Mouse (Mus musculus): ENCODE results near the gene Lypd6. TPM values are rescaled to one million over a fixed set of nuclear protein-coding genes. Genes with fewer than 3 reads are reported as not detected.

Gene Lypd6
- polyA plus RNA-seq, 1 experiment from 2014 or later = 0.28 TPM

GRCm38 (mm10) chr2:50103850-50104503 lies 37.7 kb downstream of the Lypd6 start:
- H3K27ac ChIP-seq (ENCODE audit: low read depth) = no peak overlapping the region
- no peaks in the 10 kb centered on the region for H3K36me3 ChIP-seq (replicated peaks; ENCODE audit: insufficient read depth, low read length)
- TF ChIP-seq EP300 (IDR thresholded peaks at IDR 0.05; ENCODE audit: low read depth) = no peak
- no peak for TF ChIP-seq CTCF (IDR thresholded peaks at IDR 0.05; ENCODE audit: low read depth)
- no peak overlapping the region for H3K4me2 ChIP-seq (ENCODE audit: low read depth, low read length)
- H3K4me3 ChIP-seq (ENCODE audit: low read depth, low read length) = no peak overlapping the region
- H3K9ac ChIP-seq (replicated peaks) = no peak overlapping the region
- no peaks in the 10 kb centered on the region for H3K27me3 ChIP-seq (ENCODE audit: insufficient read depth, low read length)
- ATAC-seq = no peak
- no peaks in the 10 kb centered on the region for H3K9me3 ChIP-seq (ENCODE audit: low read length)
- H3K4me1 ChIP-seq (ENCODE audit: insufficient read depth) = peaks cover 11% of the 10 kb centered on the region
- no peak for DNase-seq
- 57% methylated on average over 7 of the region's 7 CpGs for WGBS (ENCODE audit: insufficient replicate concordance)

DNA sequence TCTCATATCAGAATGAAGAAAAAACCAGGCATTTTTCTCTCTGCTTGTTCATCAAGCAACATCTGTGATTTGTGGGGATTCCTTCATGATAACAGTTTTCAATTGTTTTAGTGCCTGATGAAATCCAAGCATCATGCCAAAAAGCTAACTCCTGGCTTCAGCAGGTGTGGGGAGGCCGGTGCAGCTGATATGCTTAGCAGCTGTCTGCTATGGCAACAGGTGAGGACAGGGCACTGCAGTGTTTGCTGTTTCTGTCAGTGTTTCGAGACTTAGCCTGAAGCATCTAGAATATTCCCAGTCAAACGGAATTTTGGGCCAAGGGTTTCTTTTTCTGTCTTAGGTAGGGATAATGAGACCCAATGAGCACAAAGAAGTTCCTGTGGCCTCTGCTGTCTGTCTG lies 39.4 kb downstream of the Lypd6 start:
- ATAC-seq = no peak
- no peak for TF ChIP-seq EP300 (IDR thresholded peaks at IDR 0.05; ENCODE audit: low read depth)
- no peak overlapping the region for H3K27ac ChIP-seq (ENCODE audit: low read depth)
- no peak overlapping the region for H3K9ac ChIP-seq (replicated peaks)
- no peaks in the 10 kb centered on the region for H3K36me3 ChIP-seq (replicated peaks; ENCODE audit: insufficient read depth, low read length)
- H3K9me3 ChIP-seq (ENCODE audit: low read length) = no peaks in the 10 kb centered on the region
- WGBS (ENCODE audit: insufficient replicate concordance) = 65% methylated on average over 3 of the region's 3 CpGs
- H3K4me2 ChIP-seq (ENCODE audit: low read depth, low read length) = no peak overlapping the region
- no peak overlapping the region for H3K4me3 ChIP-seq (ENCODE audit: low read depth, low read length)
- H3K27me3 ChIP-seq (ENCODE audit: insufficient read depth, low read length) = no peaks in the 10 kb centered on the region
- no peak for DNase-seq
- H3K4me1 ChIP-seq (ENCODE audit: insufficient read depth) = peaks cover 5% of the 10 kb centered on the region

- H3K9me3 ChIP-seq (ENCODE audit: low read length) = no peaks in the 10 kb centered on the region
- H3K36me3 ChIP-seq (replicated peaks; ENCODE audit: insufficient read depth, low read length) = no peaks in the 10 kb centered on the region
- H3K9ac ChIP-seq (replicated peaks) = no peak overlapping the region
- no peak for TF ChIP-seq EP300 (IDR thresholded peaks at IDR 0.05; ENCODE audit: low read depth)
- TF ChIP-seq CTCF (IDR thresholded peaks at IDR 0.05; ENCODE audit: low read depth) = no peak
- DNase-seq = no peak
- H3K4me3 ChIP-seq (ENCODE audit: low read depth, low read length) = no peak overlapping the region
- peaks cover 1% of the 10 kb centered on the region; the same call in 1 of the 2 replicates for H3K4me1 ChIP-seq (ENCODE audit: insufficient read depth)
- H3K27me3 ChIP-seq (ENCODE audit: insufficient read depth, low read length) = no peaks in the 10 kb centered on the region
- no peak overlapping the region for H3K27ac ChIP-seq (ENCODE audit: low read depth)
- WGBS (ENCODE audit: insufficient replicate concordance) = 76% methylated on average over 3 of the region's 3 CpGs
- ATAC-seq = no peak
- no peak overlapping the region for H3K4me2 ChIP-seq (ENCODE audit: low read depth, low read length)
Measured at GRCm38 (mm10) chr2:50105992-50106391, 39.8 kb downstream of the Lypd6 start.

DNA sequence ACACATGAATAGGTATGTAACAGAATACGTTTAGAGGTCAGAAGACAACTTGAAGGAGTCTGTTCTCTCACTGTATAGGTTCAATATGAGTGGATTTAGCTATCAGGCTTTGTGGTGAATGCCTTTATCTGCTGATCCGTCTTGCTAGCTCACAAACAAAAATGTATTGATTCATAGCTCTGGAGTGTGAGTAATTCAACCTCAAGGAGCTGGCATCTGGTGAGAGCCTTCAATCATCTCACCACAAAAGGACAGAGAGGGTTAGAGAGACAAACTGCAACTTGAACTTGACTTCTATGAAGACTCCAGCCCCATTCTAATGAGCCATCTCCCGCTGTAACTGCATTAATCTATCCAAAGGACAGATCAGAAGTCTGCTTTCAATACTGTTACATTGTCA lies 40.6 kb downstream of the Lypd6 start:
- no peak for DNase-seq
- no peak for TF ChIP-seq CTCF (IDR thresholded peaks at IDR 0.05; ENCODE audit: low read depth)
- TF ChIP-seq EP300 (IDR thresholded peaks at IDR 0.05; ENCODE audit: low read depth) = no peak
- H3K27ac ChIP-seq (ENCODE audit: low read depth) = no peak overlapping the region
- H3K27me3 ChIP-seq (ENCODE audit: insufficient read depth, low read length) = no peaks in the 10 kb centered on the region
- no peaks in the 10 kb centered on the region for H3K9me3 ChIP-seq (ENCODE audit: low read length)
- no peak for ATAC-seq
- H3K4me2 ChIP-seq (ENCODE audit: low read depth, low read length) = no peak overlapping the region
- 53% methylated on average over 3 of the region's 3 CpGs for WGBS (ENCODE audit: insufficient replicate concordance)
- H3K9ac ChIP-seq (replicated peaks) = no peak overlapping the region
- H3K36me3 ChIP-seq (replicated peaks; ENCODE audit: insufficient read depth, low read length) = no peaks in the 10 kb centered on the region
- H3K4me3 ChIP-seq (ENCODE audit: low read depth, low read length) = no peak overlapping the region
- no peaks in the 10 kb centered on the region for H3K4me1 ChIP-seq (ENCODE audit: insufficient read depth)

DNA sequence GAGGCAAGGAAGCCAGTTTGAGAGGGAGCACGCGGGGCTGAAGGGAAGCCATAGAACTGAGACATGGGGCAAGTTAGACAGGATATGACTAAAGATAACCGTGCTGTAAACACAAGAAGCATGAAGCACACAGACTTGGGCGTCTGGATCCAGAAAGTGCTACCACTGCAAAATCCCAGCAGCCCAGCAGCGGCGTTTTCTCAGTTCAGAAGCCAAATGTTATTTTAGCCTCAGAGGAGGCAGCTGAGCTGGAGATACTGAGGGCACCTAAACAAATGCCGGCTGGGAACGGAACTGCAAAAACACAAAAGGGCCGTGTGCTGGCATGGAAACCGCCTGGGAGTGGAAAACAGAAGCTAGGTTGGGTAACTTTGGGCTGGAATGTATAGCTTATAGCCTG lies 43.9 kb downstream of the Lypd6 start:
- H3K27me3 ChIP-seq (ENCODE audit: insufficient read depth, low read length) = no peaks in the 10 kb centered on the region
- no peak overlapping the region for H3K27ac ChIP-seq (ENCODE audit: low read depth)
- H3K4me3 ChIP-seq (ENCODE audit: low read depth, low read length) = no peak overlapping the region
- no peaks in the 10 kb centered on the region for H3K36me3 ChIP-seq (replicated peaks; ENCODE audit: insufficient read depth, low read length)
- no peak overlapping the region for H3K9ac ChIP-seq (replicated peaks)
- 38% methylated on average over 10 of the region's 10 CpGs for WGBS (ENCODE audit: insufficient replicate concordance)
- TF ChIP-seq CTCF (IDR thresholded peaks at IDR 0.05; ENCODE audit: low read depth) (no peak), EP300 (IDR thresholded peaks at IDR 0.05; ENCODE audit: low read depth) (no peak)
- no peak for DNase-seq
- ATAC-seq = peak; percentile 63
- H3K9me3 ChIP-seq (ENCODE audit: low read length) = no peaks in the 10 kb centered on the region
- no peaks in the 10 kb centered on the region for H3K4me1 ChIP-seq (ENCODE audit: insufficient read depth)
- no peak overlapping the region for H3K4me2 ChIP-seq (ENCODE audit: low read depth, low read length)

- no peaks in the 10 kb centered on the region for H3K27me3 ChIP-seq (ENCODE audit: insufficient read depth, low read length)
- WGBS (ENCODE audit: insufficient replicate concordance) = 78% methylated on average over 3 of the region's 3 CpGs
- no peak overlapping the region for H3K4me2 ChIP-seq (ENCODE audit: low read depth, low read length)
- H3K9me3 ChIP-seq (ENCODE audit: low read length) = no peaks in the 10 kb centered on the region
- no peak overlapping the region for H3K9ac ChIP-seq (replicated peaks)
- no peaks in the 10 kb centered on the region for H3K4me1 ChIP-seq (ENCODE audit: insufficient read depth)
- ATAC-seq (no peak), DNase-seq (no peak)
- no peaks in the 10 kb centered on the region for H3K36me3 ChIP-seq (replicated peaks; ENCODE audit: insufficient read depth, low read length)
- no peak overlapping the region for H3K27ac ChIP-seq (ENCODE audit: low read depth)
- no peak overlapping the region for H3K4me3 ChIP-seq (ENCODE audit: low read depth, low read length)
- TF ChIP-seq CTCF (IDR thresholded peaks at IDR 0.05; ENCODE audit: low read depth) = no peak
Measured at GRCm38 (mm10) chr2:50111169-50111568, 44.9 kb downstream of the Lypd6 start.

- WGBS (ENCODE audit: insufficient replicate concordance) = 35% methylated on average over 1 of the region's 1 CpGs
- TF ChIP-seq EP300 (IDR thresholded peaks at IDR 0.05; ENCODE audit: low read depth) (no peak), CTCF (IDR thresholded peaks at IDR 0.05; ENCODE audit: low read depth) (no peak)
- DNase-seq = no peak
- no peak overlapping the region for H3K4me3 ChIP-seq (ENCODE audit: low read depth, low read length)
- no peak for ATAC-seq
- no peaks in the 10 kb centered on the region for H3K9me3 ChIP-seq (ENCODE audit: low read length)
- H3K27me3 ChIP-seq (ENCODE audit: insufficient read depth, low read length) = no peaks in the 10 kb centered on the region
- H3K36me3 ChIP-seq (replicated peaks; ENCODE audit: insufficient read depth, low read length) = no peaks in the 10 kb centered on the region
- H3K4me1 ChIP-seq (ENCODE audit: insufficient read depth) = no peaks in the 10 kb centered on the region
- no peak overlapping the region for H3K9ac ChIP-seq (replicated peaks)
- no peak overlapping the region for H3K27ac ChIP-seq (ENCODE audit: low read depth)
- H3K4me2 ChIP-seq (ENCODE audit: low read depth, low read length) = no peak overlapping the region
Measured at GRCm38 (mm10) chr2:50111609-50112008, 45.4 kb downstream of the Lypd6 start.

Data from liver, postnatal 0 days (tissue).